Mouse (Mus musculus): ENCODE results near the gene Tat. TPM values are rescaled to one million over a fixed set of nuclear protein-coding genes. Genes with fewer than 3 reads are reported as not detected.

Tat gene
- polyA plus RNA-seq (2012; fragmentation: generic; extraction: Trizol): not detected

DNA sequence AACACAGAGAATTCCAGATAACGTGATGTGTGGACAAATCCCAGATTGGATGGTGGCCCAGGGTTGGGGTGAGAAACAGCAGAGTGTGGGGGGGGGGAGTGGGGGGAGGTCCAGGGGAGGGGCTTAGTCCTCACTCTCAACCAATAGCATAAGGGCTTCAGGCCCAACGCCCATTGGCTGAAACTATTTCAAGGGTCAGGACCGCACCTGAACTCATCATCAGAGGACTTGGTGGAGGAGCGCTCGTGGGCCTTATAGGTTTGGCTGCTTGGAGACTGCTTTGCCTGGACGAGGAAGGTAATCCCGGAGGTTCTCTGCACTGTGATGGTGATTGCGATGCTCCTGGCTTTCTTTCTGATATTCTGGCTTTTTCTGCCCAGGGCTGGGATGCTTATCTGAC is at the start of gene Tat:
Tat (plus strand) TSS at position 214 of the 400 bp plus-strand sequence.
- Histone ChIP-seq H3K4me3 (no peak within 1 kb of the TSS), H3ac (ENCODE audit: control insufficient read depth, insufficient read length) (no peak within 1 kb of the TSS), H3K36me3 (ENCODE audit: control insufficient read depth, insufficient read depth) (no peaks in the 10 kb centered on the region), H3K79me2 (ENCODE audit: control insufficient read depth, insufficient read depth) (no peaks in the 10 kb centered on the region), H3K27me3 (ENCODE audit: control insufficient read depth, insufficient read depth, insufficient read length) (peaks cover 42% of the 10 kb centered on the region), H3K4me2 (ENCODE audit: low read depth) (no peak within 1 kb of the TSS)
- no peak for TF ChIP-seq MAX (IDR thresholded peaks at IDR 0.05; ENCODE audit: low read depth)
- no peak for TF ChIP-seq TCF3 (IDR thresholded peaks at IDR 0.05; ENCODE audit: insufficient read length, low read depth)
- TF ChIP-seq MYOD1 (IDR thresholded peaks at IDR 0.05; ENCODE audit: control insufficient read depth in 1 of 3, insufficient read length in 2 of 3, low read depth in 2 of 3): no peak
- TF ChIP-seq REST (IDR thresholded peaks at IDR 0.05; ENCODE audit: insufficient read depth, insufficient read length): no peak
- no peak for TF ChIP-seq USF1 (IDR thresholded peaks at IDR 0.05; ENCODE audit: low read depth)
- no peak for TF ChIP-seq MYOG (IDR thresholded peaks at IDR 0.05; ENCODE audit: control insufficient read depth in 1 of 3, insufficient read depth in 1 of 3, insufficient read length in 2 of 3, low read depth in 2 of 3)

DNA sequence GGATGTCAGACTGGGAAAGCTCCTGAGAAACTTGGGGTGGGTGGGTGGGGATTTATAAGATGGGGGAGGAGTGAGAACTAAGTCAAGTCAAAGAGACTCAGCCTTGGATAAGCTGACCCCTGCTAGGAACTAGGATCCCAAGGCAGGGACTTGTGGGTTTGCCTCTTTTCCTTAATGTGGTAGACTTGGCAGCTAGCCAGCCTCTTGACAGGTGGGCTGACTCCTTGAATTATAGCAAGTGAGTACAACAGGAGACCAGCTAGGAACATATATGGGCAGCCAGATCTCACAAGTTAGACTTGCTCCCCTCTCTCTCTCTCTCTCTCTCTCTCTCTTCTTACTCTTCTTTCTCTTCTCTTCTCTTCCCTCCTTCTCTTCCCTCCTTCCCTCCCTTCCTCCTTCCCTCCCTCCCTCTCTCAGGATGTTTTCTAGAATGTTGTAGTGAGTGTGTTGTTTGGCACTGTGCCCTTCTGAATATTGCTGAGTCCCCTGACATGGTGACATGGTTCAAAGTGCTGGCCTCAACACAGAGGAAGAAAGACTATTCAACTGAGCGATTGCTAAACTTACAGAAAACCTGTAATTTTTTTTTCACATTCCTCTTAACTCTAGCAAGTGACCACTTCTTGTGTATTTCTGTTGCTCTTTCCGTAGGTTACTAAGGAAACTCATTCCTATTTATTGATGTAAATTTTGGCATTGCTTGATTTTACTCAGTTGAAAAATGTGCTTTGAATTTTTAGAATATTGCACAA is 48.5 kb upstream of the Tat start:
- Histone ChIP-seq H3K4me2 (ENCODE audit: low read depth) (no peak overlapping the region), H3K27me3 (ENCODE audit: control insufficient read depth, insufficient read depth, insufficient read length) (no peaks in the 10 kb centered on the region), H3K79me2 (ENCODE audit: control insufficient read depth, insufficient read depth) (no peaks in the 10 kb centered on the region), H3K36me3 (ENCODE audit: control insufficient read depth, insufficient read depth) (no peaks in the 10 kb centered on the region), H3ac (ENCODE audit: control insufficient read depth, insufficient read length) (no peak overlapping the region), H3K4me3 (no peak overlapping the region)
- no peak for TF ChIP-seq POLR2A (IDR thresholded peaks at IDR 0.05; ENCODE audit: insufficient read length, low read depth)
- TF ChIP-seq MYOD1 (IDR thresholded peaks at IDR 0.05; ENCODE audit: control insufficient read depth in 1 of 3, insufficient read length in 2 of 3, low read depth in 2 of 3): peak in 1 of 3 experiments; percentile 24
- no peak for TF ChIP-seq POLR2AphosphoS2 (IDR thresholded peaks at IDR 0.05; ENCODE audit: insufficient read length, low read depth)
- TF ChIP-seq SRF (IDR thresholded peaks at IDR 0.05; ENCODE audit: control insufficient read depth, insufficient read length, low read depth): no peak

GRCm38 (mm10) chr8:109945153-109945632 is 45.0 kb upstream of the Tat start:
- H3K4me2 ChIP-seq (ENCODE audit: low read depth): peak overlapping the region; percentile 69
- no peak overlapping the region for H3ac ChIP-seq (ENCODE audit: control insufficient read depth, insufficient read length)
- H3K36me3 ChIP-seq (ENCODE audit: control insufficient read depth, insufficient read depth): no peaks in the 10 kb centered on the region
- H3K79me2 ChIP-seq (ENCODE audit: control insufficient read depth, insufficient read depth): no peaks in the 10 kb centered on the region
- H3K4me3 ChIP-seq: no peak overlapping the region
- no peaks in the 10 kb centered on the region for H3K27me3 ChIP-seq (ENCODE audit: control insufficient read depth, insufficient read depth, insufficient read length)
- TF ChIP-seq MYOG (IDR thresholded peaks at IDR 0.05; ENCODE audit: control insufficient read depth in 1 of 3, insufficient read depth in 1 of 3, insufficient read length in 2 of 3, low read depth in 2 of 3) (no peak), TCF12 (IDR thresholded peaks at IDR 0.05; ENCODE audit: insufficient read depth, poor library complexity, severe bottlenecking) (no peak), CEBPB (IDR thresholded peaks at IDR 0.05; ENCODE audit: insufficient read depth, poor library complexity, severe bottlenecking) (no peak), USF1 (IDR thresholded peaks at IDR 0.05; ENCODE audit: low read depth) (no peak), REST (IDR thresholded peaks at IDR 0.05; ENCODE audit: insufficient read depth, insufficient read length) (no peak), TCF3 (IDR thresholded peaks at IDR 0.05; ENCODE audit: insufficient read length, low read depth) (no peak), MAX (IDR thresholded peaks at IDR 0.05; ENCODE audit: low read depth) (no peak), E2F4 (IDR thresholded peaks at IDR 0.05; ENCODE audit: insufficient read depth) (no peak), POLR2AphosphoS2 (IDR thresholded peaks at IDR 0.05; ENCODE audit: insufficient read length, low read depth) (no peak)

GRCm38 (mm10) chr8:109945694-109946093 is 44.5 kb upstream of the Tat start:
- Histone ChIP-seq H3K79me2 (ENCODE audit: control insufficient read depth, insufficient read depth) (no peaks in the 10 kb centered on the region), H3ac (ENCODE audit: control insufficient read depth, insufficient read length) (no peak overlapping the region), H3K27me3 (ENCODE audit: control insufficient read depth, insufficient read depth, insufficient read length) (no peaks in the 10 kb centered on the region), H3K36me3 (ENCODE audit: control insufficient read depth, insufficient read depth) (no peaks in the 10 kb centered on the region), H3K4me3 (no peak overlapping the region), H3K4me2 (ENCODE audit: low read depth) (peak overlapping the region; percentile 69)
- TF ChIP-seq MYOD1 (IDR thresholded peaks at IDR 0.05; ENCODE audit: control insufficient read depth in 1 of 3, insufficient read length in 2 of 3, low read depth in 2 of 3) (no peak), REST (IDR thresholded peaks at IDR 0.05; ENCODE audit: insufficient read depth, insufficient read length) (no peak), POLR2A (IDR thresholded peaks at IDR 0.05; ENCODE audit: insufficient read length, low read depth) (no peak), MYOG (IDR thresholded peaks at IDR 0.05; ENCODE audit: control insufficient read depth in 1 of 3, insufficient read depth in 1 of 3, insufficient read length in 2 of 3, low read depth in 2 of 3) (no peak), TCF3 (IDR thresholded peaks at IDR 0.05; ENCODE audit: insufficient read length, low read depth) (no peak), CEBPB (IDR thresholded peaks at IDR 0.05; ENCODE audit: insufficient read depth, poor library complexity, severe bottlenecking) (no peak), POLR2AphosphoS2 (IDR thresholded peaks at IDR 0.05; ENCODE audit: insufficient read length, low read depth) (no peak), TCF12 (IDR thresholded peaks at IDR 0.05; ENCODE audit: insufficient read depth, poor library complexity, severe bottlenecking) (no peak), E2F4 (IDR thresholded peaks at IDR 0.05; ENCODE audit: insufficient read depth) (no peak), USF1 (IDR thresholded peaks at IDR 0.05; ENCODE audit: low read depth) (no peak), SRF (IDR thresholded peaks at IDR 0.05; ENCODE audit: control insufficient read depth, insufficient read length, low read depth) (no peak), MAX (IDR thresholded peaks at IDR 0.05; ENCODE audit: low read depth) (no peak)

- H3K36me3 ChIP-seq (ENCODE audit: control insufficient read depth, insufficient read depth): no peaks in the 10 kb centered on the region
- H3K4me3 ChIP-seq: no peak overlapping the region
- H3K27me3 ChIP-seq (ENCODE audit: control insufficient read depth, insufficient read depth, insufficient read length): no peaks in the 10 kb centered on the region
- H3K79me2 ChIP-seq (ENCODE audit: control insufficient read depth, insufficient read depth): no peaks in the 10 kb centered on the region
- no peak overlapping the region for H3K4me2 ChIP-seq (ENCODE audit: low read depth)
- H3ac ChIP-seq (ENCODE audit: control insufficient read depth, insufficient read length): no peak overlapping the region
- TF ChIP-seq TCF3 (IDR thresholded peaks at IDR 0.05; ENCODE audit: insufficient read length, low read depth) (no peak), CEBPB (IDR thresholded peaks at IDR 0.05; ENCODE audit: insufficient read depth, poor library complexity, severe bottlenecking) (no peak), POLR2A (IDR thresholded peaks at IDR 0.05; ENCODE audit: insufficient read length, low read depth) (no peak), MYOG (IDR thresholded peaks at IDR 0.05; ENCODE audit: control insufficient read depth in 1 of 3, insufficient read depth in 1 of 3, insufficient read length in 2 of 3, low read depth in 2 of 3) (no peak), REST (IDR thresholded peaks at IDR 0.05; ENCODE audit: insufficient read depth, insufficient read length) (no peak), SRF (IDR thresholded peaks at IDR 0.05; ENCODE audit: control insufficient read depth, insufficient read length, low read depth) (no peak), POLR2AphosphoS2 (IDR thresholded peaks at IDR 0.05; ENCODE audit: insufficient read length, low read depth) (no peak), MAX (IDR thresholded peaks at IDR 0.05; ENCODE audit: low read depth) (no peak), MYOD1 (IDR thresholded peaks at IDR 0.05; ENCODE audit: control insufficient read depth in 1 of 3, insufficient read length in 2 of 3, low read depth in 2 of 3) (no peak), E2F4 (IDR thresholded peaks at IDR 0.05; ENCODE audit: insufficient read depth) (no peak), USF1 (IDR thresholded peaks at IDR 0.05; ENCODE audit: low read depth) (no peak), TCF12 (IDR thresholded peaks at IDR 0.05; ENCODE audit: insufficient read depth, poor library complexity, severe bottlenecking) (no peak)
Observed at GRCm38 (mm10) chr8:109946272-109946671, 44.0 kb upstream of the Tat start.

Data from myocyte (in vitro differentiated cells).